Mouse (Mus musculus): ENCODE results near the gene Slc2a5. TPM values are rescaled to one million over a fixed set of nuclear protein-coding genes. Genes with fewer than 3 reads are reported as not detected.

Slc2a5 gene
- polyA plus RNA-seq, 1 experiment from 2014 or later = 0.79 TPM

GRCm38 (mm10) chr4:150080330-150080967 lies 38.6 kb upstream of the Slc2a5 start:
- no peak overlapping the region for H3K4me3 ChIP-seq (ENCODE audit: low read depth, low read length)
- no peaks in the 10 kb centered on the region for H3K27me3 ChIP-seq (ENCODE audit: control insufficient read depth, insufficient read depth, low read length)
- 82% methylated on average over 11 of the region's 11 CpGs for WGBS (ENCODE audit: insufficient replicate concordance)
- H3K4me2 ChIP-seq = no peak overlapping the region
- no peak overlapping the region for H3K9ac ChIP-seq (ENCODE audit: low read depth, low read length)
- no peaks in the 10 kb centered on the region for H3K9me3 ChIP-seq (replicated peaks; ENCODE audit: control insufficient read depth, low read length)
- no peak for ATAC-seq (replicated peaks; ENCODE audit: insufficient number of reproducible peaks, low FRiP score, low TSS enrichment)
- no peak overlapping the region for H3K27ac ChIP-seq (ENCODE audit: low read depth, low read length)
- H3K4me1 ChIP-seq (ENCODE audit: control insufficient read depth, insufficient read depth, low read length) = 0 out of 2 replicates have a peak, but pooled peaks cover 4% of the 10 kb centered on the region
- no peaks in the 10 kb centered on the region for H3K36me3 ChIP-seq (ENCODE audit: control insufficient read depth, insufficient read depth, low read length)

- H3K4me3 ChIP-seq (ENCODE audit: low read depth, low read length) = no peak overlapping the region
- no peak overlapping the region for H3K27ac ChIP-seq (ENCODE audit: low read depth, low read length)
- H3K4me1 ChIP-seq (ENCODE audit: control insufficient read depth, insufficient read depth, low read length) = peaks cover 13% of the 10 kb centered on the region
- WGBS (ENCODE audit: insufficient replicate concordance) = 78% methylated on average over 4 of the region's 4 CpGs
- H3K9me3 ChIP-seq (replicated peaks; ENCODE audit: control insufficient read depth, low read length) = no peaks in the 10 kb centered on the region
- no peak for ATAC-seq (replicated peaks; ENCODE audit: insufficient number of reproducible peaks, low FRiP score, low TSS enrichment)
- no peaks in the 10 kb centered on the region for H3K36me3 ChIP-seq (ENCODE audit: control insufficient read depth, insufficient read depth, low read length)
- no peak overlapping the region for H3K4me2 ChIP-seq
- H3K9ac ChIP-seq (ENCODE audit: low read depth, low read length) = no peak overlapping the region
- peaks cover 9% of the 10 kb centered on the region; the same call in 1 of the 2 replicates for H3K27me3 ChIP-seq (ENCODE audit: control insufficient read depth, insufficient read depth, low read length)
Observed at GRCm38 (mm10) chr4:150085366-150085765, 33.7 kb upstream of the Slc2a5 start.

DNA sequence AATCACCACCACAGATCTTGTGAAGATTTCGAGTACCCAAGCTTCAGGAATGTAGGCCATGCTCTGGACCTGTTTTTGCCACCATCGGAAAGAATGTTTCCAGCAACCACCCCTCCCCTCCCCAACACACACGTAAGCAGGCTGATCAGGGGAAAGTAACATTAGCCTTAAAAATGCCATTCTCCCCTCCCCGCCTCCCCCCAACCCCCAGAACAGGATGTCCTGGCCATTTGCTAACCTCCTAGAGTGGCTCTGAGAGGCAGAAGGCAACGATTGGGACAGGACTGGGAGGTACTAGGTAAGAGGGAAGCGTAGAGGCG lies 32.3 kb upstream of the Slc2a5 start:
- no peaks in the 10 kb centered on the region for H3K36me3 ChIP-seq (ENCODE audit: control insufficient read depth, insufficient read depth, low read length)
- no peak overlapping the region for H3K9ac ChIP-seq (ENCODE audit: low read depth, low read length)
- peak overlapping the region; percentile 87 for H3K4me2 ChIP-seq
- WGBS (ENCODE audit: insufficient replicate concordance) = 3% methylated on average over 7 of the region's 7 CpGs
- peak overlapping the region; percentile 54 for H3K4me3 ChIP-seq (ENCODE audit: low read depth, low read length)
- no peaks in the 10 kb centered on the region for H3K9me3 ChIP-seq (replicated peaks; ENCODE audit: control insufficient read depth, low read length)
- H3K27me3 ChIP-seq (ENCODE audit: control insufficient read depth, insufficient read depth, low read length) = peaks cover 16% of the 10 kb centered on the region; the same call in 1 of the 2 replicates
- H3K27ac ChIP-seq (ENCODE audit: low read depth, low read length) = no peak overlapping the region
- no peak for ATAC-seq (replicated peaks; ENCODE audit: insufficient number of reproducible peaks, low FRiP score, low TSS enrichment)
- peaks cover 17% of the 10 kb centered on the region for H3K4me1 ChIP-seq (ENCODE audit: control insufficient read depth, insufficient read depth, low read length)

DNA sequence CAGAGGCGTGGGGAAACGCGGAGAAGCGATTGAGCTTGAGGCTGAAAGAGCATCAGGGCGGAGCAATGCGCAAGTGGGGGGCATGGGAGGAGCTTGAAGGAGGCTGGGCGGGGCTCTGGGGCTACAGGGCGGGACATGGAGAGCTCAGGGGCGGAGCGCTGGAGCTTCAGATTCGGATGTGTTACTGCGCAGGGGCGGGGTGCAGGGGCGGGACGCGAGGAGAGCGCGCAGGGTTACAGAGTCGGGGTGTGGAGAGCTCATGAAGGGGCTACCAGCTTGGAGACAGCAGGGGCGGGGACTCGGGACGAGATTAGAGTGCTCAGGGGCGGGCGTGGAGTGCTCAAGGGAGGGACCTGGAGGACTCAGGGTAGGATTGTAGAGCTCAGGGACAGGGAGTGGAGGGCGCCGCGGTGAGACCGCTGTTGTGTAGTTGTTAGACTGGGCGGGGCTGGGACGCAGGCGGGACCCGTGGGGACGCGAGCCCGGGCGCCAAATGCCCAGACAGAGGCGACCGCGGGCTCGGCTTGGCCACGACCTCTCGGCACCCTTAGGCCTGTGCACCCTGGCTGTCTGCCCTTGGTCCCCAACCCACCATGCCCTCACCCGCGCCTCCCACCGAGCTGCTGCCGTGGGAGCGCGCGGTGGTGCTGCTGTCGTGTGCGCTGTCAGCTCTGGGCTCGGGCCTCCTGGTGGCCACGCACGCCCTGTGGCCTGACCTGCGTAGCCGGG lies 31.8 kb upstream of the Slc2a5 start, which contains the start of gene Gpr157:
Gene Gpr157, plus strand, starts transcription at position 205 of the 729 bp plus-strand sequence.
- H3K4me2 ChIP-seq = peak within 1 kb of the TSS; percentile 87
- H3K4me3 ChIP-seq (ENCODE audit: low read depth, low read length) = peak within 1 kb of the TSS; percentile 54
- peaks cover 17% of the 10 kb centered on the region for H3K4me1 ChIP-seq (ENCODE audit: control insufficient read depth, insufficient read depth, low read length)
- H3K36me3 ChIP-seq (ENCODE audit: control insufficient read depth, insufficient read depth, low read length) = no peaks in the 10 kb centered on the region
- peak; percentile 90 for ATAC-seq (replicated peaks; ENCODE audit: insufficient number of reproducible peaks, low FRiP score, low TSS enrichment)
- H3K9ac ChIP-seq (ENCODE audit: low read depth, low read length) = peak within 1 kb of the TSS; percentile 69
- H3K27ac ChIP-seq (ENCODE audit: low read depth, low read length) = peak within 1 kb of the TSS; percentile 8; the same call in 1 of the 2 replicates
- no peaks in the 10 kb centered on the region for H3K9me3 ChIP-seq (replicated peaks; ENCODE audit: control insufficient read depth, low read length)
- WGBS (ENCODE audit: insufficient replicate concordance) = 0% methylated on average over 48 of the region's 56 CpGs
- peaks cover 16% of the 10 kb centered on the region; the same call in 1 of the 2 replicates for H3K27me3 ChIP-seq (ENCODE audit: control insufficient read depth, insufficient read depth, low read length)

GRCm38 (mm10) chr4:150087890-150088530 lies 31.1 kb upstream of the Slc2a5 start:
- Histone ChIP-seq H3K4me3 (ENCODE audit: low read depth, low read length) (peak overlapping the region; percentile 54), H3K4me1 (ENCODE audit: control insufficient read depth, insufficient read depth, low read length) (peaks cover 17% of the 10 kb centered on the region), H3K36me3 (ENCODE audit: control insufficient read depth, insufficient read depth, low read length) (no peaks in the 10 kb centered on the region), H3K4me2 (peak overlapping the region; percentile 87), H3K27me3 (ENCODE audit: control insufficient read depth, insufficient read depth, low read length) (peaks cover 19% of the 10 kb centered on the region), H3K27ac (ENCODE audit: low read depth, low read length) (peak overlapping the region; percentile 8; the same call in 1 of the 2 replicates), H3K9ac (ENCODE audit: low read depth, low read length) (peak overlapping the region; percentile 69), H3K9me3 (replicated peaks; ENCODE audit: control insufficient read depth, low read length) (no peaks in the 10 kb centered on the region)
- 16% methylated on average over 29 of the region's 29 CpGs for WGBS (ENCODE audit: insufficient replicate concordance)
- no peak; the same call in 1 of the 2 replicates for ATAC-seq (replicated peaks; ENCODE audit: insufficient number of reproducible peaks, low FRiP score, low TSS enrichment)

GRCm38 (mm10) chr4:150089121-150089520 lies 30.0 kb upstream of the Slc2a5 start:
- no peak overlapping the region for H3K9ac ChIP-seq (ENCODE audit: low read depth, low read length)
- H3K9me3 ChIP-seq (replicated peaks; ENCODE audit: control insufficient read depth, low read length) = no peaks in the 10 kb centered on the region
- H3K4me1 ChIP-seq (ENCODE audit: control insufficient read depth, insufficient read depth, low read length) = peaks cover 19% of the 10 kb centered on the region
- no peak overlapping the region for H3K27ac ChIP-seq (ENCODE audit: low read depth, low read length)
- no peak overlapping the region for H3K4me3 ChIP-seq (ENCODE audit: low read depth, low read length)
- ATAC-seq (replicated peaks; ENCODE audit: insufficient number of reproducible peaks, low FRiP score, low TSS enrichment) = no peak
- H3K27me3 ChIP-seq (ENCODE audit: control insufficient read depth, insufficient read depth, low read length) = peaks cover 19% of the 10 kb centered on the region
- WGBS (ENCODE audit: insufficient replicate concordance) = 56% methylated on average over 10 of the region's 10 CpGs
- H3K4me2 ChIP-seq = peak overlapping the region; percentile 29
- no peaks in the 10 kb centered on the region for H3K36me3 ChIP-seq (ENCODE audit: control insufficient read depth, insufficient read depth, low read length)

- H3K4me2 ChIP-seq = no peak overlapping the region
- H3K9ac ChIP-seq (ENCODE audit: low read depth, low read length) = no peak overlapping the region
- ATAC-seq (replicated peaks; ENCODE audit: insufficient number of reproducible peaks, low FRiP score, low TSS enrichment) = no peak
- 79% methylated on average over 18 of the region's 18 CpGs for WGBS (ENCODE audit: insufficient replicate concordance)
- H3K4me3 ChIP-seq (ENCODE audit: low read depth, low read length) = no peak overlapping the region
- H3K4me1 ChIP-seq (ENCODE audit: control insufficient read depth, insufficient read depth, low read length) = peaks cover 24% of the 10 kb centered on the region
- peaks cover 19% of the 10 kb centered on the region for H3K27me3 ChIP-seq (ENCODE audit: control insufficient read depth, insufficient read depth, low read length)
- H3K36me3 ChIP-seq (ENCODE audit: control insufficient read depth, insufficient read depth, low read length) = no peaks in the 10 kb centered on the region
- H3K9me3 ChIP-seq (replicated peaks; ENCODE audit: control insufficient read depth, low read length) = no peaks in the 10 kb centered on the region
- H3K27ac ChIP-seq (ENCODE audit: low read depth, low read length) = no peak overlapping the region
Observed at GRCm38 (mm10) chr4:150091887-150092582, 27.0 kb upstream of the Slc2a5 start.

- ATAC-seq (replicated peaks; ENCODE audit: insufficient number of reproducible peaks, low FRiP score, low TSS enrichment) = no peak
- Histone ChIP-seq H3K36me3 (ENCODE audit: control insufficient read depth, insufficient read depth, low read length) (no peaks in the 10 kb centered on the region), H3K4me1 (ENCODE audit: control insufficient read depth, insufficient read depth, low read length) (peaks cover 24% of the 10 kb centered on the region), H3K4me3 (ENCODE audit: low read depth, low read length) (no peak overlapping the region), H3K9ac (ENCODE audit: low read depth, low read length) (no peak overlapping the region), H3K4me2 (no peak overlapping the region), H3K27me3 (ENCODE audit: control insufficient read depth, insufficient read depth, low read length) (peaks cover 19% of the 10 kb centered on the region), H3K27ac (ENCODE audit: low read depth, low read length) (no peak overlapping the region), H3K9me3 (replicated peaks; ENCODE audit: control insufficient read depth, low read length) (no peaks in the 10 kb centered on the region)
- 53% methylated on average over 3 of the region's 3 CpGs for WGBS (ENCODE audit: insufficient replicate concordance)
Observed at GRCm38 (mm10) chr4:150092583-150092902, 26.5 kb upstream of the Slc2a5 start.
